Mouse (Mus musculus): ENCODE measurements around the gene Sox5. TPM values are rescaled to one million over a fixed set of nuclear protein-coding genes. Genes with fewer than 3 reads are reported as not detected.

Gene Sox5
- polyA plus RNA-seq, 1 experiment from 2014 or later: 25.5 TPM

DNA sequence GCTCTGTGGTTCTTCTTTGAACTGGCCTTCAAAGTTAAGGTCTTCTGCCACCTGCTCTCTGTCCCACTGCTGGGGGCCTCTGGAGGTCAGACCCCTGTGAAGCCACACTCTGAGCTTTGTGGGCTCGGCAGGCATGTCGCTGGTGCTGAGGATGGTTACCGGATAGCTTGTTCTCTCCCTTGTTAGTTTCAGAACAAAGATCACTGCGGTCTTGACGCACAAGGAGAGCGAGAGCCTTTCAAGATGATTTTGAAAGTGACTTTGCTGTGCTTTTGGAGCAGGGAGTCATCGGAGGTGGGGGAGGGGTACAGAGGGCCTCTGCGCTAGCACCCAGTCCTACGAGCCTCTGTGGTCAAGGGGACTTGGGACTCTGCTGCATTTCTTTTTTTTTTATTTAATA is 240.5 kb downstream of the Sox5 start:
- H3K4me3 ChIP-seq (replicated peaks): no peak overlapping the region
- 93% methylated on average over 9 of the region's 9 CpGs for WGBS
- no peaks in the 10 kb centered on the region for H3K4me1 ChIP-seq
- no peak overlapping the region for H3K27ac ChIP-seq
- H3K4me2 ChIP-seq: no peak overlapping the region
- no peak overlapping the region for H3K9ac ChIP-seq
- ATAC-seq (ENCODE audit: insufficient read depth, low FRiP score, low read depth): no peak
- H3K36me3 ChIP-seq: no peaks in the 10 kb centered on the region
- no peaks in the 10 kb centered on the region for H3K27me3 ChIP-seq (replicated peaks)
- H3K9me3 ChIP-seq: no peaks in the 10 kb centered on the region

DNA sequence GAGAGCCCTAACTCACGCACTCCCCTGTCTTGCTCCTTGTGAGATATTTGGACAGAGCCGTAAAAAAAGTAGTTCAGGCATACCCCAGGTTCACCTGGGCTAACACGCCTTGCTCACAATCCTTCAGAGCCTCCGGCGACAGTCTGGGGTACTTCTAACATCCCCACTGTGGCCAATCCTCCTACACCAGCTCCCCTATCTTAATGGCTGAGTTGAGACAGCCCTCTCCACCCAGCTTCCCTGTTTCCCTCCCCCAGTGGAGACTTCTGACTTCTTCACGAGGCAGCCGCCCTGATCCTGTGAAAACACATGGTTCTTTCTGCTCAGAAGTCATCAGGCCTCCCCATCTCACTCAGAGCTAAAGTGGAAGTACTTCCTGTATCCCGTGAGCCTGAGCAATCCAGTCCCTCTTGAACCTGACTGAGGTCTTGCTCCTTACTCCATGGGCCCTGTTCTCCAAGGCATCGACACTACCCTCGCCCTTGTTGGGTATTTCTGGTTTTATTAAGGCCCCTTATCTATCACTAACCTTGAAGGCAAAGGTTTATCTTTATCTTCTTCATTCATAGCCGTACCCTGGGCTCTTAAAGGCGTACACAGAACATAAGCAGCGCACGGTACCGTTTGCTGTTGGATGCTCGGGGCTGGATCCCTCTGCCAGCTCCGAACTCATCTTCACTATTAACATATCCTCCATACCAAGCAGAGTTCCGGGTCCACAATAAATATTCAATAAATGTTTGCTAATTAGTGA is 242.2 kb downstream of the Sox5 start:
- Histone ChIP-seq H3K9ac (no peak overlapping the region), H3K4me2 (no peak overlapping the region), H3K9me3 (no peaks in the 10 kb centered on the region), H3K27ac (no peak overlapping the region), H3K36me3 (no peaks in the 10 kb centered on the region), H3K4me1 (no peaks in the 10 kb centered on the region), H3K27me3 (replicated peaks) (no peaks in the 10 kb centered on the region), H3K4me3 (replicated peaks) (no peak overlapping the region)
- WGBS: 77% methylated on average over 18 of the region's 18 CpGs
- no peak for ATAC-seq (ENCODE audit: insufficient read depth, low FRiP score, low read depth)

- H3K4me2 ChIP-seq: no peak overlapping the region
- no peaks in the 10 kb centered on the region for H3K27me3 ChIP-seq (replicated peaks)
- no peaks in the 10 kb centered on the region for H3K9me3 ChIP-seq
- H3K4me3 ChIP-seq (replicated peaks): no peak overlapping the region
- H3K36me3 ChIP-seq: no peaks in the 10 kb centered on the region
- ATAC-seq (ENCODE audit: insufficient read depth, low FRiP score, low read depth): no peak
- no peaks in the 10 kb centered on the region for H3K4me1 ChIP-seq
- H3K27ac ChIP-seq: no peak overlapping the region
- 45% methylated on average over 11 of the region's 11 CpGs for WGBS
- no peak overlapping the region for H3K9ac ChIP-seq
Measured at GRCm38 (mm10) chr6:144523479-144523878, 258.3 kb downstream of the Sox5 start.

DNA sequence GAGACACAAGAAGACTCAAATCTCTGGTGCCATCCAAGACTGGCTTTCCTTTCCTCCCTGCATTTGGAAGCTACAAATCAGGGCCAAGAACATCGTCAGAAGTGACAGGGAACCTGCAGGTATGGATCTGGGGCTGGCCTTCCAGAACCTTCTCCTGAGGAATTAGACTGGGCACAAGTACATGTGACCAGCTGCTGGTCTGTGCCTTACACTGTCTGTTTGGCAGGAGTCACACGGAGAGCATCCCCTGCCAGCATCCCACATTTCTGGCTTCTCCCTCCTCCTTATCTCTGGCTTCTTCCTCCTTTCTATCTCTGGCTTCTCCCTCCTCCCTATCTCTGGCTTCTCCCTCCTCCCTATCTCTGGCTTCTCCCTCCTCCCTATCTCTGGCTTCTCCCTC is 263.0 kb downstream of the Sox5 start:
- Histone ChIP-seq H3K9me3 (no peaks in the 10 kb centered on the region), H3K36me3 (no peaks in the 10 kb centered on the region), H3K27me3 (replicated peaks) (no peaks in the 10 kb centered on the region), H3K4me3 (replicated peaks) (no peak overlapping the region), H3K9ac (no peak overlapping the region), H3K27ac (no peak overlapping the region), H3K4me1 (no peaks in the 10 kb centered on the region), H3K4me2 (no peak overlapping the region)
- 97% methylated on average over 2 of the region's 2 CpGs for WGBS
- no peak for ATAC-seq (ENCODE audit: insufficient read depth, low FRiP score, low read depth)

DNA sequence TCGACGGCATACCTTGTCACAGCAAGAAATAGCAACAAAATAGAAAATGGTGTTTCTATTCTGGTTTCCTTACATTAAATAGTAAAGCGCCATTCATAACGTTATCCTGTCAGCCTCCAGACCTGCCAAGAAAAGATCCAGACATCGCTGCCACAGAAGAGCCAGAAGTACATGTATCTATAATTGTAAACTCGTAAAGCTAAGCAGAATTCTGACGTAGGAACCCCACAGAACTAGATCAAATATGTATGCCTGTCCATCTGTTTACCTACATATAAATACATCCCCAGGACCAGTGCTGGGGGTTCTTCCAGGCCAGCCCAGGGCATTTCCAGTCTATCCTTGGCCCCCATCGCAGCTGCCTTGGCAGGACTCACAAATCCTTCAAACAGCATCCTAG is 265.9 kb downstream of the Sox5 start:
- no peaks in the 10 kb centered on the region for H3K27me3 ChIP-seq (replicated peaks)
- no peaks in the 10 kb centered on the region for H3K4me1 ChIP-seq
- H3K27ac ChIP-seq: no peak overlapping the region
- no peak overlapping the region for H3K4me3 ChIP-seq (replicated peaks)
- no peak overlapping the region for H3K9ac ChIP-seq
- H3K36me3 ChIP-seq: no peaks in the 10 kb centered on the region
- no peak overlapping the region for H3K4me2 ChIP-seq
- ATAC-seq (ENCODE audit: insufficient read depth, low FRiP score, low read depth): no peak
- WGBS: 73% methylated on average over 8 of the region's 8 CpGs
- no peaks in the 10 kb centered on the region for H3K9me3 ChIP-seq

DNA sequence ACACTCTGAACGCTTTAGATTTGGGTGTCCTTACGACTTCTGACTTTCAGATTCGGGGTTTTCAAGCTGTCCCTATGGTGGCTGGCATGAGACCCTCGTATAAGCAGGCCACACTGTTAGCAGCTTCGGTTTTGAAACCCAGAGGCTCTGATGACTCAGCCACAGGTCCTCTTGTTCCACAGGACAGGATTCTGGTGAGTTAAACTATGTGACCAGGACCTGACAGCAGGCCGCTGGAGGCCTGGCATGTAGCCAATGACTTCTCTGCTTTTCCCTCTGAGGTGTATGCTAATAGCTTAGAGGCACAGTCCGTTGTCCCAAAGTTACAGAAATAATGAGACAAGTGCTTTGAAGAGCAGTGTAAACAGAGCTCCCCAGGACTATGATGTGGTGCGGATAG is 268.0 kb downstream of the Sox5 start:
- H3K36me3 ChIP-seq: no peaks in the 10 kb centered on the region
- ATAC-seq (ENCODE audit: insufficient read depth, low FRiP score, low read depth): no peak
- 55% methylated on average over 8 of the region's 8 CpGs for WGBS

GRCm38 (mm10) chr6:144511925-144512324 is 269.9 kb downstream of the Sox5 start:
- H3K4me1 ChIP-seq: no peaks in the 10 kb centered on the region
- no peak overlapping the region for H3K4me2 ChIP-seq
- H3K9me3 ChIP-seq: no peaks in the 10 kb centered on the region
- no peaks in the 10 kb centered on the region for H3K36me3 ChIP-seq
- no peak for ATAC-seq (ENCODE audit: insufficient read depth, low FRiP score, low read depth)
- no peak overlapping the region for H3K27ac ChIP-seq
- H3K4me3 ChIP-seq (replicated peaks): no peak overlapping the region
- H3K27me3 ChIP-seq (replicated peaks): no peaks in the 10 kb centered on the region
- no peak overlapping the region for H3K9ac ChIP-seq
- 79% methylated on average over 7 of the region's 7 CpGs for WGBS

More for the DNA sequence above, 268.0 kb downstream of the Sox5 start:
- no peak overlapping the region for H3K4me2 ChIP-seq
- H3K4me3 ChIP-seq (replicated peaks): no peak overlapping the region
- no peaks in the 10 kb centered on the region for H3K4me1 ChIP-seq
- no peak overlapping the region for H3K9ac ChIP-seq
- H3K27me3 ChIP-seq (replicated peaks): no peaks in the 10 kb centered on the region
- H3K27ac ChIP-seq: no peak overlapping the region
- no peaks in the 10 kb centered on the region for H3K9me3 ChIP-seq

DNA sequence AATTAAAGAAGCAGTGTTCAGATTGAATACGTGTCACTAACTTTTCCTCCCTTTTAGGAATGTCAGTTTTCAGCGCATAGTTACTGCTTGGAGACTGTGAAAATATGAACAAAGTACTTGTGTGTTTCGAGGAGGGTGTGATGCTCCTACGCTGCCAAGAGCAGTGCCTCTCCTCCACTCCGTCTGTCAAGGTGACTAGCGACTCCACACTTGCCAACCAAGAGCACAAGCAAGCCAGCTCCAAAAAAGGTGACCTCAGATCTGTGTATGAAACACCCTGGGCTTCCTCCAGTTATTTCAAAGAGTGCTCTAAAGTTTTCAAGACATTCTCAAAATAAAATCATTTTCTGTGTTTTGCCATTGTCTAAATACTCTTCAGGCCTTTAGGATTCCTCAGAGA is 271.6 kb downstream of the Sox5 start:
- H3K4me3 ChIP-seq (replicated peaks): no peak overlapping the region
- H3K27me3 ChIP-seq (replicated peaks): no peaks in the 10 kb centered on the region
- ATAC-seq (ENCODE audit: insufficient read depth, low FRiP score, low read depth): no peak
- WGBS: 80% methylated on average over 6 of the region's 6 CpGs
- no peaks in the 10 kb centered on the region for H3K9me3 ChIP-seq
- H3K4me1 ChIP-seq: no peaks in the 10 kb centered on the region
- no peak overlapping the region for H3K27ac ChIP-seq
- no peaks in the 10 kb centered on the region for H3K36me3 ChIP-seq
- H3K9ac ChIP-seq: no peak overlapping the region
- no peak overlapping the region for H3K4me2 ChIP-seq

GRCm38 (mm10) chr6:144504197-144504551 is 277.6 kb downstream of the Sox5 start:
- no peak overlapping the region; the same call in 1 of the 2 replicates for H3K27ac ChIP-seq
- 0 out of 2 replicates have a peak overlapping the region, but pooled peaks have one; percentile 13 for H3K4me2 ChIP-seq
- H3K9me3 ChIP-seq: no peaks in the 10 kb centered on the region
- WGBS: 37% methylated on average over 5 of the region's 5 CpGs
- no peak overlapping the region for H3K9ac ChIP-seq
- no peaks in the 10 kb centered on the region for H3K36me3 ChIP-seq
- H3K27me3 ChIP-seq (replicated peaks): no peaks in the 10 kb centered on the region
- no peaks in the 10 kb centered on the region for H3K4me1 ChIP-seq
- no peak; the same call in 1 of the 2 replicates for ATAC-seq (ENCODE audit: insufficient read depth, low FRiP score, low read depth)
- H3K4me3 ChIP-seq (replicated peaks): no peak overlapping the region

GRCm38 (mm10) chr6:144503399-144504196 is 278.2 kb downstream of the Sox5 start:
- no peak overlapping the region; the same call in 1 of the 2 replicates for H3K27ac ChIP-seq
- no peaks in the 10 kb centered on the region for H3K4me1 ChIP-seq
- H3K4me3 ChIP-seq (replicated peaks): no peak overlapping the region
- 0 out of 2 replicates have a peak overlapping the region, but pooled peaks have one; percentile 13 for H3K4me2 ChIP-seq
- no peaks in the 10 kb centered on the region for H3K27me3 ChIP-seq (replicated peaks)
- ATAC-seq (ENCODE audit: insufficient read depth, low FRiP score, low read depth): no peak
- no peaks in the 10 kb centered on the region for H3K9me3 ChIP-seq
- 76% methylated on average over 11 of the region's 11 CpGs for WGBS
- no peak overlapping the region for H3K9ac ChIP-seq
- H3K36me3 ChIP-seq: no peaks in the 10 kb centered on the region

DNA sequence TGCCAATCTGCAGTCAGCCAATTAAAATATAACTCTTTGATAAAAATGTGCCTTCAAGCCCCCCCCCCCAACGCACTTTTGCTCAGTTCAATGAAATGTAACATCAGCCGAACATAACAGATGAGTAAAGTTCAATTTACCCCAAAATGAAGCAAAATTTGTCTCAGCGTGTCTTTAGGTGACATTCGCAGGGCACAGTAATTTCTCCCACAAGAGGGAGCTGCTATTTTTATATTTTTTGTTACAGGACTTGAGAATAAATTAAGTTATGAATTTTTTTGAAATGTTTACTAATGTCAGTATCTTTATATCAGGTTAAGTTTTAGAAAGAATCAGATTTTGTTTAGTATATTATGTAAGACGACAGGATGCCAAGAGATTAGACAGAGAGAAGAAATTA is 280.3 kb downstream of the Sox5 start:
- Histone ChIP-seq H3K4me1 (no peaks in the 10 kb centered on the region), H3K9me3 (no peaks in the 10 kb centered on the region), H3K27me3 (replicated peaks) (no peaks in the 10 kb centered on the region), H3K36me3 (no peaks in the 10 kb centered on the region), H3K27ac (no peak overlapping the region), H3K4me3 (replicated peaks) (no peak overlapping the region), H3K9ac (no peak overlapping the region), H3K4me2 (no peak overlapping the region)
- ATAC-seq (ENCODE audit: insufficient read depth, low FRiP score, low read depth): no peak
- WGBS: 84% methylated on average over 5 of the region's 5 CpGs

- Histone ChIP-seq H3K27me3 (replicated peaks) (no peaks in the 10 kb centered on the region), H3K4me3 (replicated peaks) (no peak overlapping the region), H3K4me1 (no peaks in the 10 kb centered on the region), H3K27ac (no peak overlapping the region), H3K9ac (no peak overlapping the region), H3K36me3 (no peaks in the 10 kb centered on the region), H3K4me2 (no peak overlapping the region), H3K9me3 (no peaks in the 10 kb centered on the region)
- no peak for ATAC-seq (ENCODE audit: insufficient read depth, low FRiP score, low read depth)
- WGBS: 93% methylated on average over 5 of the region's 5 CpGs
Measured at GRCm38 (mm10) chr6:144498177-144498576, 283.6 kb downstream of the Sox5 start.

Data from stomach, embryonic 15.5 days (tissue).